Mouse (Mus musculus) E14TG2a.4 (cell line): ENCODE measurements around the gene Htr6.

Source experiments
- CTCF ChIP-seq: conservative IDR thresholded peaks from 2 replicates; pipeline ENCODE4 v1.5.1; 2014; ENCODE audit warnings: low read length
- NANOG ChIP-seq: IDR thresholded peaks from 2 replicates; pipeline ENCODE4 v1.6.1; 2014; ENCODE audit warnings: borderline replicate concordance, low read length, mixed read lengths
- POU5F1 ChIP-seq: IDR thresholded peaks from 2 replicates; pipeline ENCODE4 v1.6.1; 2014; ENCODE audit warnings: low read length, borderline replicate concordance

DNA sequence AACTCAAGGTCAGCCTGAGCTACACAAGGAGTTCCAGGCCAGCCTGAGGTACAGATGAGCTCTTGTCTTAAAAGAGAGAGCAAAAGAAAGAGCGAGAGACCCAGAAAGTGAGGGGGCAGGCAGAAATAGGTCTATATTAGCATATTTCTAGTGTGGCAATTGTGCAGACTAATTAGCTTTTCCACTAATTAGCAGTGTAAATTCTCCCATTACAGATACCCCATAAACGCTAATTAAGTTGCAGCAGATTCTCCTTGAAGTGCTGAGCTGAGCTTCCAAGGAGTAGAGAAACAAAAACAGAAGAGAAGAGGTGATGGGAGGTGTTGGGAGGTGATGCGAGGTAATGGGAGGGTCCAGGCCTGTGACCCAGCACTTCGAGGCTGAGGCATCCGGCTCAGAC, 32.8 kb downstream of the Htr6 start:
- no peak for TF ChIP-seq CTCF
- TF ChIP-seq NANOG, result no peak
- no peak for TF ChIP-seq POU5F1
